Mouse (Mus musculus) brain, embryonic 14.5 days (tissue): Measurements from ENCODE around the gene I830077J02Rik.

Source experiments
- CTCF ChIP-seq: fragments of 200-500 bp; IDR thresholded peaks from 2 replicates; pipeline ENCODE4 v1.5.1; 2012; ENCODE audit warnings: inconsistent platforms, mild to moderate bottlenecking, moderate library complexity, borderline replicate concordance; ENCODE audit not compliant: insufficient read depth, insufficient read length; ENCODE audit errors: extremely low read depth
- POLR2A ChIP-seq: fragments of 200-500 bp; IDR thresholded peaks from 2 replicates; pipeline ENCODE4 v1.6.1; 2012; ENCODE audit warnings: mild to moderate bottlenecking, inconsistent platforms, borderline replicate concordance; ENCODE audit not compliant: poor library complexity, insufficient read depth, insufficient read length, severe bottlenecking; ENCODE audit errors: extremely low read depth

DNA sequence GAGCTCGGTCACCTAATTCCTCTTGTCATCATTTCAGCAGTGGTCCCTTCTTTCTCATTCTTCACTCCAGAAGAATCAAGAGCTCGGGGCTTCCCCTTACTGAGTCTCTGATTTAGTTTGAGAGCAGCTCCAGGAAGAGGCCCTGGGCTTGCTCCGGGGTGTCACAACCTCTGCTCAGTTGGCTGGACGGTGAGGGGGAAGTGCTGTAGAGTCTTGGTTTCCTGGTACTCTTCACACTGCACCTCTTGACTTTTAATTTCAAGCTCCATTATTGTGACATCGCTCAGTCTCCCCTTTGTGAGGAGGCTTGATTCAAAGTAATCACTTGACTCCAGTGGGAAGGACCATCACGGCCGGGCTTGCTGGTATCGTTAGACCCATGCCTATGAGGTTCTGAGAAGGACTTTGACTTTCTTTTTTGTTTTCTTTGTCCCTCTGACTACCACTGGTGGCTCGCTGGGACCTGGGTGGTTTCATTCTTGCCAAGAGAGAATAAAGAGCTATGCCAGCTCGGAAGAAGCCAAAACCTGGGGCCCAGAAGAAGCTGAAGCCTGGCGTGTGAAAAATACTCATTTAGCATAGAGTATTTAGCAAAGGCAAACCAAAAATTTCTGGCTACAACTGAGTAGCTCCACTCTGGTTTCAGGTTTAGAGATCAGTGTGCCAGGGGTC is 21.8 kb downstream of the I830077J02Rik start:
- no peak for TF ChIP-seq CTCF
- no peak for TF ChIP-seq POLR2A
